Mouse (Mus musculus) brain, adult 10 weeks (tissue): Measurements from ENCODE around the gene Timp4. TPM values are rescaled to one million over a fixed set of nuclear protein-coding genes. Genes with fewer than 3 reads are reported as not detected.

Experiments
- polyA plus RNA-seq: library from polyadenylated mRNA; stranded (reverse); fragments of 350-450 nt; fragmentation: Illumina TruSeq; extraction: RNeasy Lipid Tissue Mini Kit (QIAGEN cat#74804); gene quantifications from one replicate; pipeline ENCODE4 v1.2.3, GENCODE M21; 2015; ENCODE audit warnings: low read depth, low replicate concordance

The Timp4 gene
- 28.5 TPM for polyA plus RNA-seq

DNA sequence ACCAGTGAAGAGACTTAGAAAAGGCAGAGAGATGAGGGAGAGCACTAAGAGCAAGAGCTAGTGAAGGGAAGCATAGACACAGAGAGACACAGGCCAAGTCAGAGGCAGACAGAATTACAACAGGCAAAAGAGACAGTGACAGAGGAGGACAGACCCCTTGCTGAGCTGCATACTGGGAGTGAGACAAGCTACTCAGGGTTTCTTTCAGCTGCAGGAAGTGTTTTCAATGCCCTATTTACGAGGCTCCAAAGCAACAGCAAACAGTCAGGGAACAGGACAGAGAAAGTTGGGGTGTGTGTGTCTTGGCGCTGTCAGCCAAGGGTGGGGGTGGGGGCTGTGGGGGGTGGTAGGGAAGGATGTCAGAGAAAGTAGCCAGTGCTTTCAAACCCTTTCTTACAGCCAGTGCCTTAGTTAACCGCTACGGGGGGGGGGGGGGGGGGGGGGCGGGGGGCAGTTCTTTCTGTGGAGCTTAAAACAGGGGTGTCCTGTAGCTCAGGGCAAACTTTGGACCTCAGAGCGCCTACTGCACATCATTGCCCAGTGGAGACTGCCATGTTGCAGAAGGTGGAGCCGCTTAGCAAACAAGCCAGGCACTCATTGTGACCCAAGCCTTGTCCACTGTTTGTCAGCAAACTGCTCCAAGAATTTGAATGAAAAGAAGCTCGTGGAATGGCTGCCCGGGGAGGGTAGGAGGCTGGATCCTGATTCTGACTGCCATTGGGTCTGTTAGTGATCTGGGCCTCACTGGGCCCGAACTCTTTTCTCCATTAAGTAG, at the start of gene Timp4:
Gene Timp4, minus strand, starts transcription at position 107 of the 775 bp plus-strand sequence.

GRCm38 (mm10) chr6:115227043-115227442, 25.0 kb downstream of the Timp4 start, which contains the start of gene Gm17482:
Gene Gm17482, plus strand, starts transcription at chr6:115227343.

Other genes starting within 250 kb of the Timp4 start
- gene Tamm41, start 214.3 kb downstream of the Timp4 start, polyA plus RNA-seq = 25.6 TPM
- 348 TPM for gene Syn2, start 117.3 kb downstream of the Timp4 start, polyA plus RNA-seq
- gene Gm17482, start 24.9 kb downstream of the Timp4 start, polyA plus RNA-seq = not detected
- gene Pparg, start 108.7 kb upstream of the Timp4 start, polyA plus RNA-seq = 2.8 TPM